Mouse (Mus musculus) C2C12 (cell line): Measurements from ENCODE around the gene Trim14.

Experiments used
- CTCF ChIP-seq: IDR thresholded peaks from one replicate; pipeline ENCODE4 v1.5.1; 2011; ENCODE audit not compliant: control insufficient read depth, insufficient read depth, insufficient read length
- FOSL1 ChIP-seq: IDR thresholded peaks from one replicate; pipeline ENCODE4 v1.8.0; 2011; ENCODE audit warnings: mild to moderate bottlenecking, low read length; ENCODE audit not compliant: poor library complexity, insufficient read depth, severe bottlenecking
- MYOG ChIP-seq: IDR thresholded peaks from one replicate; pipeline ENCODE4 v1.6.1; 2011; ENCODE audit not compliant: control insufficient read depth, insufficient read length; ENCODE audit errors: extremely low read depth
- USF1 ChIP-seq: IDR thresholded peaks from one replicate; pipeline ENCODE4 v1.6.1; 2011; ENCODE audit warnings: low read depth, mild to moderate bottlenecking, control low read depth, moderate library complexity

GRCm38 (mm10) chr4:46550406-46550805 lies 14.5 kb upstream of the Trim14 start:
- TF ChIP-seq USF1 (no peak), FOSL1 (no peak), CTCF (no peak), MYOG (no peak)
